Mouse (Mus musculus) macrophage (primary cell): ENCODE data around the gene Peli1. TPM values are rescaled to one million over a fixed set of nuclear protein-coding genes. Genes with fewer than 3 reads are reported as not detected.
"Not testable (repeated sequence)": the region's sequence is repeated elsewhere in the genome, so short reads cannot be mapped to it uniquely, and the experiment has no call there.

Experiments
- H3K27ac ChIP-seq: fragments of 350-480 bp; formaldehyde crosslinking; 2 replicates; pipeline ENCODE4 v1.9.0; 2021
- H3K36me3 ChIP-seq: fragments of 350-480 bp; formaldehyde crosslinking; 2 replicates; pipeline ENCODE4 v1.9.0; 2021; ENCODE audit errors: inconsistent target
- H3K4me3 ChIP-seq: fragments of 350-480 bp; formaldehyde crosslinking; 2 replicates; pipeline ENCODE4 v1.9.0; 2021; ENCODE audit errors: inconsistent target
- H3K79me2 ChIP-seq: fragments of 350-480 bp; formaldehyde crosslinking; 2 replicates; pipeline ENCODE4 v1.9.0; 2021; ENCODE audit errors: inconsistent target
- WGBS: methylation state at CpG from one replicate; pipeline ENCODE4 v1.1.7; 2026; ENCODE audit warnings: inconsistent platforms; ENCODE audit not compliant: missing documents; 5-methylcytosine and 5-hydroxymethylcytosine counted together
- polyA plus RNA-seq: library from polyadenylated mRNA; stranded (reverse); fragments of 250-400 nt; gene quantifications from 3 replicates; pipeline ENCODE4 v1.2.4, GENCODE M21; 2018; ENCODE audit warnings: inconsistent platforms

The Peli1 gene
- polyA plus RNA-seq, 1 experiment from 2014 or later = 25.2 TPM

- peaks cover 60% of the 10 kb centered on the region for H3K36me3 ChIP-seq
- H3K79me2 ChIP-seq = no peaks in the 10 kb centered on the region
- no peak overlapping the region for H3K27ac ChIP-seq
- no peak overlapping the region for H3K4me3 ChIP-seq
- 95% methylated on average over 5 of the region's 5 CpGs for WGBS
Observed at GRCm38 (mm10) chr11:21150316-21150715, 59.2 kb downstream of the Peli1 start.

GRCm38 (mm10) chr11:21151672-21152071 lies 60.6 kb downstream of the Peli1 start:
- WGBS = 82% methylated on average over 1 of the region's 1 CpGs
- Histone ChIP-seq H3K27ac (no peak overlapping the region), H3K36me3 (peaks cover 47% of the 10 kb centered on the region), H3K79me2 (no peaks in the 10 kb centered on the region), H3K4me3 (no peak overlapping the region)

GRCm38 (mm10) chr11:21153111-21153510 lies 62.0 kb downstream of the Peli1 start:
- WGBS = 86% methylated on average over 4 of the region's 4 CpGs
- H3K4me3 ChIP-seq = no peak overlapping the region
- no peak overlapping the region for H3K27ac ChIP-seq
- H3K79me2 ChIP-seq = no peaks in the 10 kb centered on the region
- H3K36me3 ChIP-seq = peaks cover 33% of the 10 kb centered on the region

GRCm38 (mm10) chr11:21157595-21157994 lies 66.5 kb downstream of the Peli1 start:
- 80% methylated on average over 4 of the region's 4 CpGs for whole genome bisulfite sequencing
- H3K4me3 ChIP-seq = no peak overlapping the region
- no peak overlapping the region for H3K27ac ChIP-seq
- peaks cover 2% of the 10 kb centered on the region; the same call in 1 of the 2 replicates for H3K36me3 ChIP-seq
- H3K79me2 ChIP-seq = no peaks in the 10 kb centered on the region

GRCm38 (mm10) chr11:21162093-21162492 lies 71.0 kb downstream of the Peli1 start:
- H3K79me2 ChIP-seq = no peaks in the 10 kb centered on the region
- H3K27ac ChIP-seq = no peak overlapping the region
- 96% methylated on average over 5 of the region's 5 CpGs for WGBS

GRCm38 (mm10) chr11:21163143-21163542 lies 72.1 kb downstream of the Peli1 start:
- no peak overlapping the region for H3K27ac ChIP-seq
- H3K36me3 ChIP-seq = no peaks in the 10 kb centered on the region
- no peak overlapping the region for H3K4me3 ChIP-seq
- 92% methylated on average over 7 of the region's 7 CpGs for WGBS
- H3K79me2 ChIP-seq = no peaks in the 10 kb centered on the region

More at GRCm38 (mm10) chr11:21162093-21162492, 71.0 kb downstream of the Peli1 start:
- Histone ChIP-seq H3K36me3 (no peaks in the 10 kb centered on the region), H3K4me3 (no peak overlapping the region)

GRCm38 (mm10) chr11:21163673-21164072 lies 72.6 kb downstream of the Peli1 start:
- Histone ChIP-seq H3K36me3 (no peaks in the 10 kb centered on the region), H3K4me3 (no peak overlapping the region), H3K27ac (no peak overlapping the region), H3K79me2 (no peaks in the 10 kb centered on the region)
- 88% methylated on average over 5 of the region's 5 CpGs for WGBS

GRCm38 (mm10) chr11:21164312-21164993 lies 73.4 kb downstream of the Peli1 start:
- no peak overlapping the region for H3K27ac ChIP-seq
- no peak overlapping the region for H3K4me3 ChIP-seq
- H3K79me2 ChIP-seq = no peaks in the 10 kb centered on the region
- 86% methylated on average over 8 of the region's 8 CpGs for WGBS
- no peaks in the 10 kb centered on the region for H3K36me3 ChIP-seq

GRCm38 (mm10) chr11:21164994-21165560 lies 74.0 kb downstream of the Peli1 start:
- 98% methylated on average over 4 of the region's 4 CpGs for WGBS
- Histone ChIP-seq H3K36me3 (no peaks in the 10 kb centered on the region), H3K4me3 (no peak overlapping the region), H3K27ac (no peak overlapping the region), H3K79me2 (no peaks in the 10 kb centered on the region)

- H3K36me3 ChIP-seq = no peaks in the 10 kb centered on the region
- 95% methylated on average over 2 of the region's 2 CpGs for WGBS
- H3K79me2 ChIP-seq = no peaks in the 10 kb centered on the region
- no peak overlapping the region for H3K4me3 ChIP-seq
- no peak overlapping the region for H3K27ac ChIP-seq
Observed at GRCm38 (mm10) chr11:21166495-21167096, 75.5 kb downstream of the Peli1 start.

- no peak overlapping the region for H3K27ac ChIP-seq
- no peak overlapping the region for H3K4me3 ChIP-seq
- WGBS = 97% methylated on average over 6 of the region's 6 CpGs
- H3K79me2 ChIP-seq = no peaks in the 10 kb centered on the region
- no peaks in the 10 kb centered on the region for H3K36me3 ChIP-seq
Observed at GRCm38 (mm10) chr11:21168828-21169607, 77.9 kb downstream of the Peli1 start.

- H3K79me2 ChIP-seq, H3K36me3 ChIP-seq, H3K27ac ChIP-seq, H3K4me3 ChIP-seq: not testable (repeated sequence)
- WGBS = 80% methylated on average over 1 of the region's 1 CpGs
Observed at GRCm38 (mm10) chr11:21169608-21169860, 78.4 kb downstream of the Peli1 start.

GRCm38 (mm10) chr11:21172281-21172680 lies 81.2 kb downstream of the Peli1 start:
- no peak overlapping the region for H3K27ac ChIP-seq
- no peak overlapping the region for H3K4me3 ChIP-seq

GRCm38 (mm10) chr11:21173926-21174325 lies 82.8 kb downstream of the Peli1 start:
- no peaks in the 10 kb centered on the region for H3K36me3 ChIP-seq
- H3K27ac ChIP-seq = no peak overlapping the region
- no peak overlapping the region for H3K4me3 ChIP-seq
- no peaks in the 10 kb centered on the region for H3K79me2 ChIP-seq
- 78% methylated on average over 6 of the region's 6 CpGs for WGBS

More at GRCm38 (mm10) chr11:21172281-21172680, 81.2 kb downstream of the Peli1 start:
- H3K79me2 ChIP-seq = no peaks in the 10 kb centered on the region
- no peaks in the 10 kb centered on the region for H3K36me3 ChIP-seq
- 95% methylated on average over 3 of the region's 3 CpGs for WGBS

GRCm38 (mm10) chr11:21174396-21174795 lies 83.3 kb downstream of the Peli1 start:
- Histone ChIP-seq H3K36me3 (no peaks in the 10 kb centered on the region), H3K4me3 (no peak overlapping the region), H3K27ac (no peak overlapping the region), H3K79me2 (no peaks in the 10 kb centered on the region)
- WGBS = 18% methylated on average over 5 of the region's 5 CpGs
